Mouse (Mus musculus) cerebellum, adult 2 months (tissue): ENCODE measurements at regions not wholly inside any gene's neighbourhood (a gene's known extent, or its start where the extent isn't known, plus 50 kb on each side); places are given as distances from the start of the nearest gene placed in this dataset.

Experiments used
- CTCF ChIP-seq: fragments of 200-500 bp; IDR thresholded peaks from 2 replicates; pipeline ENCODE4 v1.5.1; 2011; ENCODE audit warnings: low read depth, mild to moderate bottlenecking, control low read depth, low read length, moderate library complexity, borderline replicate concordance; ENCODE audit not compliant: insufficient read depth
- POLR2A ChIP-seq: fragments of 200-500 bp; IDR thresholded peaks from 2 replicates; pipeline ENCODE4 v1.6.1; 2011; ENCODE audit warnings: low read length, control low read depth, borderline replicate concordance; ENCODE audit not compliant: insufficient read depth

DNA sequence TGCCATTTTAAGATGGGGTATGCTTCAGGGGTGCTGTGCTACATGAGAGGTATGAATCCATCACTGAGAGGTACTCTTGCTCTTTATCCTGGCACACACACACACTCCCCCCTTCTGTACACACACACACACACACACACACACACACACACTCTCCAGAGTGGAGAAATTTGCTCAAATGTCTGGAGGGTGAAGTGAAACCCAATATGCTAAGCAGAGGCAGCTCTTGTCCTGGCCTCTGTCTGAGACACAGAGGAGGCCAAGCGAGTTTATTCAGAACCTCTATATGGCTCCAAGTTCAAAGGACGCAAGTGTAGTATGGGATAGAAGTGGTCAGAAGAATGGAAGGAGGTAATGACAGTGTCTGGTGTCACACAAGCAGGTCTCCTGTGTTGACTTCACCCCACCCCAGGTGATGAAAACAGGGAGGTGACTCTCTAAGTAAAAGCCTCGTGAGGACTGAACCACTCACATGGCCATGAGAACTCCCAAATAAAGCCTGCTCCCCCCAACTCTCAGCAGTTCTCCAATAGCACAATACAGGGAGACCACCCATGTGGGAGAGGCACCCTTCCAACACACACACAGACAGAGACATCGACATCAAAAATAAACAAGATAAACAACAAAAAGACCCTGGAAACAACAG is 164.6 kb upstream of the Klf14 start:
- no peak for TF ChIP-seq CTCF
- no peak for TF ChIP-seq POLR2A
